Mouse (Mus musculus) liver, embryonic 12.5 days (tissue): ENCODE data around the gene Pip4k2c. TPM values are rescaled to one million over a fixed set of nuclear protein-coding genes. Genes with fewer than 3 reads are reported as not detected.
"Not testable (repeated sequence)": the region's sequence is repeated elsewhere in the genome, so short reads cannot be mapped to it uniquely, and the experiment has no call there.

Source experiments
- ATAC-seq: fragments of 200-750 bp; cut with Nextera tagmentation; 2 replicates; pipeline ENCODE4 v1.8.0; 2017; ENCODE audit warnings: moderate number of reproducible peaks, mild to moderate bottlenecking, moderate library complexity
- H3K27ac ChIP-seq: fragments of 300-500 bp; sonication (generic); 2 replicates; pipeline ENCODE4 v1.5.1; 2016; ENCODE audit warnings: mild to moderate bottlenecking
- H3K27me3 ChIP-seq: fragments of 300-500 bp; sonication (generic); replicated peaks from 2 replicates; pipeline ENCODE4 v1.6.1; 2016; ENCODE audit warnings: mild to moderate bottlenecking, moderate library complexity
- H3K36me3 ChIP-seq: fragments of 300-500 bp; sonication (generic); 2 replicates; pipeline ENCODE4 v1.6.1; 2016; ENCODE audit warnings: mild to moderate bottlenecking, moderate library complexity
- H3K4me1 ChIP-seq: fragments of 300-500 bp; sonication (generic); 2 replicates; pipeline ENCODE4 v1.6.1; 2016
- H3K4me2 ChIP-seq: fragments of 300-500 bp; sonication (generic); 2 replicates; pipeline ENCODE4 v1.6.1; 2016; ENCODE audit warnings: mild to moderate bottlenecking, moderate library complexity
- H3K4me3 ChIP-seq: fragments of 300-500 bp; sonication (generic); 2 replicates; pipeline ENCODE4 v1.5.1; 2016; ENCODE audit warnings: mild to moderate bottlenecking, moderate library complexity
- H3K9ac ChIP-seq: fragments of 300-500 bp; sonication (generic); 2 replicates; pipeline ENCODE4 v1.6.1; 2016; ENCODE audit warnings: mild to moderate bottlenecking, moderate library complexity
- H3K9me3 ChIP-seq: fragments of 300-500 bp; sonication (generic); replicated peaks from 2 replicates; pipeline ENCODE4 v1.6.1; 2016; ENCODE audit warnings: mild to moderate bottlenecking, moderate library complexity
- WGBS: fragments of 180-500 bp; shearing (Covaris S2); methylation state at CpG from one replicate; pipeline ENCODE4 v1.1.7; 2016; ENCODE audit not compliant: insufficient replicate concordance; 5-methylcytosine and 5-hydroxymethylcytosine counted together
- polyA plus RNA-seq: library from polyadenylated mRNA; unstranded; fragments of >200 nt; fragmentation: Nextera tagmentation; extraction: Ambion mirVana; gene quantifications from 2 replicates; pipeline ENCODE4 v1.2.1, GENCODE M21; 2016

Pip4k2c gene
- polyA plus RNA-seq, 1 experiment from 2014 or later = 44.7 TPM

GRCm38 (mm10) chr10:127194428-127195327 lies 16.7 kb downstream of the Pip4k2c start:
- ATAC-seq = peak; percentile 56
- peaks cover 78% of the 10 kb centered on the region for H3K4me1 ChIP-seq
- H3K36me3 ChIP-seq = peaks cover 35% of the 10 kb centered on the region
- H3K9ac ChIP-seq = peak overlapping the region; percentile 94
- H3K4me2 ChIP-seq = peak overlapping the region; percentile 80
- peak overlapping the region; percentile 90 for H3K27ac ChIP-seq
- WGBS = 6% methylated on average over 22 of the region's 22 CpGs
- H3K4me3 ChIP-seq = peak overlapping the region; percentile 80
- H3K27me3 ChIP-seq = no peaks in the 10 kb centered on the region
- H3K9me3 ChIP-seq = no peaks in the 10 kb centered on the region

- ATAC-seq = no peak
- Histone ChIP-seq H3K27me3 (peaks cover 3% of the 10 kb centered on the region; the same call in 1 of the 2 replicates), H3K36me3 (peaks cover 18% of the 10 kb centered on the region), H3K4me1 (peaks cover 85% of the 10 kb centered on the region), H3K4me2 (peak overlapping the region; percentile 80), H3K27ac (peak overlapping the region; percentile 81), H3K9ac (no peak overlapping the region), H3K4me3 (no peak overlapping the region), H3K9me3 (no peaks in the 10 kb centered on the region)
- WGBS = 73% methylated on average over 9 of the region's 9 CpGs
Measured at GRCm38 (mm10) chr10:127193011-127193410, 18.4 kb downstream of the Pip4k2c start.

- H3K4me3 ChIP-seq, H3K4me2 ChIP-seq, H3K27me3 ChIP-seq, H3K9ac ChIP-seq, H3K9me3 ChIP-seq, ATAC-seq: not testable (repeated sequence)
- 79% methylated on average over 1 of the region's 1 CpGs for WGBS
- H3K4me1 ChIP-seq = peaks cover 88% of the 10 kb centered on the region
- peaks cover 11% of the 10 kb centered on the region for H3K36me3 ChIP-seq
- H3K27ac ChIP-seq = peak overlapping the region; percentile 93
Measured at GRCm38 (mm10) chr10:127192057-127192328, 19.4 kb downstream of the Pip4k2c start.

DNA sequence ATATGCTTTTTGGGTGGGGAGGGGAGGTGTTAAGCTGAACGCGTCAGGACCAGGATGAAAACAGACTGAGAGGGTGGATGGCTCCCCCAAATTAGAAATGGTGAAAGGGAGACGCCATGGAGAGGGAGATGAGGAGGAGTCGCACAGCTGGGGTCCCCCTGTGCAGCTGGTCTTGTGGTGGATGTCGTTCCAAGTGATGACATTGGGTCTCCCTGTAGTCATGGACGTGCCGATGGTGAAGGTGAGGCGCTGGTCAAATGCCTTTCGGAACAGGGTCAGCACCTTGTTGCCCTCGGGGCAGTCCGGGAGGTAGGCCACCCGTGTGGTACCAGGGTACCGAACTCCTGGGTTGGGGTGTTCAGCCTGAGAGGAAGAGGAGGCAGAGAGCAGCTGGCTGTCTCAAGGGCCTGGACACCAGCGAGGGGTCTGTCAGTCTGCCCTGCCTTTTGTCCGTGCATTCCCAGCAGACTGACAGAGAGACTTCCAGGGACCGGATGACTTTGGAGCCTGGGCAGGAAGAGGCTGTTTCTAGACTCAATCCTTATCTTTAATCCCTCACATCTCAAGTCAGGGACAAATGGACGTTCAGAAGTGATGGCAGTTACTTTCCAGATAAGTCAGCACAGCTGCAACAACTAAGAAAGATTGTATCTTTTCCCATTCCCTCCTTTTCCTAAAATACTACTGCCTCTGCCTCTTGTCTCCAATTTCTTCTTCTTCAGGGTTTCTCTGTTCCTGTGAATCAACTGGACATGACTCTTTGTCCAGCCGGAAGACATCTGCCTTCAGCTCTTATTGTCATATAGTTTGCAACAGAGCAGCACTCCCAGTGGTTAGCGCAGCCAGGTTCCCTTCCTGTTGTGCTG lies 20.0 kb downstream of the Pip4k2c start:
- WGBS = 56% methylated on average over 19 of the region's 19 CpGs
- H3K27me3 ChIP-seq = peaks cover 7% of the 10 kb centered on the region; the same call in 1 of the 2 replicates
- no peak for ATAC-seq
- H3K9me3 ChIP-seq = no peaks in the 10 kb centered on the region; the same call in 1 of the 2 replicates
- peaks cover 16% of the 10 kb centered on the region for H3K36me3 ChIP-seq
- H3K9ac ChIP-seq = peak overlapping the region; percentile 82
- peak overlapping the region; percentile 95 for H3K4me2 ChIP-seq
- peaks cover 84% of the 10 kb centered on the region for H3K4me1 ChIP-seq
- H3K4me3 ChIP-seq = no peak overlapping the region
- H3K27ac ChIP-seq = peak overlapping the region; percentile 93

- Histone ChIP-seq H3K9ac (peak overlapping the region; percentile 82), H3K4me3 (peak overlapping the region; percentile 69)
Measured at GRCm38 (mm10) chr10:127190398-127191190, 20.8 kb downstream of the Pip4k2c start.

GRCm38 (mm10) chr10:127189651-127190381 lies 21.6 kb downstream of the Pip4k2c start, which contains the start of gene Arhgef25:
TSS of gene Arhgef25 (minus strand) at chr10:127190083.
- peaks cover 22% of the 10 kb centered on the region for H3K36me3 ChIP-seq
- H3K4me1 ChIP-seq = peaks cover 74% of the 10 kb centered on the region
- H3K4me3 ChIP-seq = peak within 1 kb of the TSS; percentile 69
- H3K4me2 ChIP-seq = peak within 1 kb of the TSS; percentile 95
- peak within 1 kb of the TSS; percentile 82 for H3K9ac ChIP-seq
- no peaks in the 10 kb centered on the region; the same call in 1 of the 2 replicates for H3K9me3 ChIP-seq
- WGBS = 2% methylated on average over 35 of the region's 35 CpGs
- H3K27ac ChIP-seq = peak within 1 kb of the TSS; percentile 93
- peaks cover 7% of the 10 kb centered on the region; the same call in 1 of the 2 replicates for H3K27me3 ChIP-seq
- peak; percentile 8 for ATAC-seq

More at GRCm38 (mm10) chr10:127190398-127191190, 20.8 kb downstream of the Pip4k2c start:
- Histone ChIP-seq H3K36me3 (peaks cover 17% of the 10 kb centered on the region), H3K4me2 (peak overlapping the region; percentile 95), H3K9me3 (no peaks in the 10 kb centered on the region; the same call in 1 of the 2 replicates), H3K4me1 (peaks cover 77% of the 10 kb centered on the region), H3K27ac (peak overlapping the region; percentile 93), H3K27me3 (peaks cover 7% of the 10 kb centered on the region; the same call in 1 of the 2 replicates)
- 18% methylated on average over 14 of the region's 14 CpGs for WGBS
- ATAC-seq = peak; percentile 50

- Histone ChIP-seq H3K4me1 (peaks cover 71% of the 10 kb centered on the region), H3K27me3 (peaks cover 8% of the 10 kb centered on the region)
Measured at GRCm38 (mm10) chr10:127189116-127189650, 22.2 kb downstream of the Pip4k2c start.

GRCm38 (mm10) chr10:127188465-127189115 lies 22.8 kb downstream of the Pip4k2c start:
- H3K9ac ChIP-seq = peak overlapping the region; percentile 82
- peaks cover 13% of the 10 kb centered on the region for H3K27me3 ChIP-seq
- H3K27ac ChIP-seq = peak overlapping the region; percentile 93
- peak overlapping the region; percentile 69 for H3K4me3 ChIP-seq
- peak; percentile 69 for ATAC-seq
- peaks cover 73% of the 10 kb centered on the region for H3K4me1 ChIP-seq
- peaks cover 22% of the 10 kb centered on the region for H3K36me3 ChIP-seq
- no peaks in the 10 kb centered on the region; the same call in 1 of the 2 replicates for H3K9me3 ChIP-seq
- H3K4me2 ChIP-seq = peak overlapping the region; percentile 95
- WGBS = 0% methylated on average over 32 of the region's 46 CpGs

More at GRCm38 (mm10) chr10:127189116-127189650, 22.2 kb downstream of the Pip4k2c start:
- ATAC-seq = peak; percentile 63
- peak overlapping the region; percentile 93 for H3K27ac ChIP-seq
- peak overlapping the region; percentile 82 for H3K9ac ChIP-seq
- peaks cover 22% of the 10 kb centered on the region for H3K36me3 ChIP-seq
- H3K4me3 ChIP-seq = peak overlapping the region; percentile 69
- no peaks in the 10 kb centered on the region; the same call in 1 of the 2 replicates for H3K9me3 ChIP-seq
- peak overlapping the region; percentile 95 for H3K4me2 ChIP-seq
- under 1% methylated on average over 26 of the region's 26 CpGs for WGBS

- peaks cover 71% of the 10 kb centered on the region for H3K4me1 ChIP-seq
- H3K4me2 ChIP-seq = peak overlapping the region; percentile 95
- 3% methylated on average over 21 of the region's 21 CpGs for WGBS
- peaks cover 21% of the 10 kb centered on the region for H3K36me3 ChIP-seq
- H3K4me3 ChIP-seq = peak overlapping the region; percentile 69
- H3K27ac ChIP-seq = peak overlapping the region; percentile 93
- peaks cover 19% of the 10 kb centered on the region for H3K27me3 ChIP-seq
- no peak for ATAC-seq
- H3K9ac ChIP-seq = peak overlapping the region; percentile 82
- no peaks in the 10 kb centered on the region; the same call in 1 of the 2 replicates for H3K9me3 ChIP-seq
Measured at GRCm38 (mm10) chr10:127188079-127188453, 23.3 kb downstream of the Pip4k2c start.
